Mouse (Mus musculus) kidney, adult 2 months (tissue): ENCODE data around the gene Srsf4.

Source experiments
- CTCF ChIP-seq: fragments of 200-500 bp; conservative IDR thresholded peaks from 2 replicates; pipeline ENCODE4 v1.5.1; 2011; ENCODE audit warnings: low read depth, mild to moderate bottlenecking, control low read depth, low read length, moderate library complexity, mixed read lengths; ENCODE audit not compliant: insufficient read depth, insufficient read length
- POLR2A ChIP-seq: fragments of 200-500 bp; IDR thresholded peaks from one replicate; pipeline ENCODE4 v1.6.1; 2011; ENCODE audit warnings: low read depth, low read length, control low read depth

DNA sequence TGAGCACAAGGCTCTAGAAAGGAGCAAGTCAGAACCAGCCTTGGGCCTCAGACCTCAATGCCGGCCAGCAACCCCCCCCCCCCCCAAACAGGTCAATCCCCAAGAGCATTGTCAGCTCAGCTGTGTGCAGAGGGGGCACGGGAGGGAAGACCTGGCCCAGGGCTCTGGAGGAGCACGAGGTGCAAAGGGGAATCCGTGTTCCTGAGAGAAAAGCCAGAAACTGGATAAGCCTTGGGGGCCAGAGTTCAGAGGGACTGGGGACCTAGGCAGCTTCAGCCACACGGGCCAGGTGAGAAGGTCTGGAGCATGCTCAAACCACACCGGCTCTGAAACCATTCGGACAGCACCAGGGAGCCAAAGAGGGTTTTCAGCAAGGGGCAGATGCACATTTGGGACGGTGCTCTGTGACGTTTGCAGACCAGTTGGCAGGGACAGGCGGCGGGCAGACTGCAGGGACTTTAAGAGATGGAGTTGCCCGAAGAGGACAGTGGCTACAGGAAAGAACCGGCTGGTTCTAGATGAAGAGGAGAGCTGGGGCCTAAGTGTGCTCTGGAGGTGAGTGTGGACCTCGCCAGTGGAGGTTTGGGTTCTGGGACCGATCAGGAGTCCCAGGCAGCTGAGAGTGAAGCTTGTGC, 46.2 kb downstream of the Srsf4 start:
- TF ChIP-seq CTCF (no peak), POLR2A (no peak)
